Mouse (Mus musculus): ENCODE results near the gene Fcho2. TPM values are rescaled to one million over a fixed set of nuclear protein-coding genes. Genes with fewer than 3 reads are reported as not detected.

Gene Fcho2
- polyA plus RNA-seq, 1 experiment from 2014 or later: 24.7 TPM

- Histone ChIP-seq H3K4me2 (replicated peaks; ENCODE audit: low read depth) (no peak overlapping the region), H3K27me3 (replicated peaks; ENCODE audit: control insufficient read depth, insufficient read depth, low read length) (no peaks in the 10 kb centered on the region), H3K4me1 (replicated peaks; ENCODE audit: control insufficient read depth, insufficient read depth, low read length) (no peaks in the 10 kb centered on the region), H3K36me3 (ENCODE audit: control insufficient read depth, insufficient read depth) (peaks cover 24% of the 10 kb centered on the region), H3K27ac (ENCODE audit: low read depth, low read length) (no peak overlapping the region), H3K9me3 (ENCODE audit: control insufficient read depth) (no peaks in the 10 kb centered on the region), H3K4me3 (ENCODE audit: low read depth, low read length) (no peak overlapping the region), H3K9ac (ENCODE audit: low read depth, low read length) (no peak overlapping the region)
- WGBS: 100% methylated on average over 1 of the region's 1 CpGs
- ATAC-seq: no peak
- TF ChIP-seq CTCF (IDR thresholded peaks at IDR 0.05; ENCODE audit: low read depth): no peak
These were observed 22.4 kb downstream of the Fcho2 start for GRCm38 (mm10) chr13:98792864-98793263.

- Histone ChIP-seq H3K9ac (ENCODE audit: low read depth, low read length) (no peak overlapping the region), H3K4me3 (ENCODE audit: low read depth, low read length) (no peak overlapping the region), H3K36me3 (ENCODE audit: control insufficient read depth, insufficient read depth) (peaks cover 17% of the 10 kb centered on the region), H3K27me3 (replicated peaks; ENCODE audit: control insufficient read depth, insufficient read depth, low read length) (no peaks in the 10 kb centered on the region), H3K4me2 (replicated peaks; ENCODE audit: low read depth) (no peak overlapping the region), H3K4me1 (replicated peaks; ENCODE audit: control insufficient read depth, insufficient read depth, low read length) (no peaks in the 10 kb centered on the region), H3K9me3 (ENCODE audit: control insufficient read depth) (no peaks in the 10 kb centered on the region), H3K27ac (ENCODE audit: low read depth, low read length) (no peak overlapping the region)
- ATAC-seq: no peak
- TF ChIP-seq CTCF (IDR thresholded peaks at IDR 0.05; ENCODE audit: low read depth): no peak
- 97% methylated on average over 1 of the region's 1 CpGs for WGBS
These were observed 23.6 kb downstream of the Fcho2 start for GRCm38 (mm10) chr13:98791693-98792092.

- no peak for ATAC-seq
- Histone ChIP-seq H3K9ac (ENCODE audit: low read depth, low read length) (no peak overlapping the region), H3K9me3 (ENCODE audit: control insufficient read depth) (no peaks in the 10 kb centered on the region), H3K27me3 (replicated peaks; ENCODE audit: control insufficient read depth, insufficient read depth, low read length) (no peaks in the 10 kb centered on the region), H3K4me1 (replicated peaks; ENCODE audit: control insufficient read depth, insufficient read depth, low read length) (no peaks in the 10 kb centered on the region), H3K4me3 (ENCODE audit: low read depth, low read length) (no peak overlapping the region), H3K4me2 (replicated peaks; ENCODE audit: low read depth) (no peak overlapping the region), H3K36me3 (ENCODE audit: control insufficient read depth, insufficient read depth) (peaks cover 14% of the 10 kb centered on the region), H3K27ac (ENCODE audit: low read depth, low read length) (no peak overlapping the region)
- no peak for TF ChIP-seq CTCF (IDR thresholded peaks at IDR 0.05; ENCODE audit: low read depth)
- WGBS: 82% methylated on average over 5 of the region's 5 CpGs
These were observed 28.1 kb downstream of the Fcho2 start for GRCm38 (mm10) chr13:98786970-98787685.

- Histone ChIP-seq H3K4me3 (ENCODE audit: low read depth, low read length) (no peak overlapping the region), H3K9ac (ENCODE audit: low read depth, low read length) (no peak overlapping the region), H3K36me3 (ENCODE audit: control insufficient read depth, insufficient read depth) (peaks cover 31% of the 10 kb centered on the region), H3K27ac (ENCODE audit: low read depth, low read length) (no peak overlapping the region), H3K9me3 (ENCODE audit: control insufficient read depth) (no peaks in the 10 kb centered on the region), H3K27me3 (replicated peaks; ENCODE audit: control insufficient read depth, insufficient read depth, low read length) (no peaks in the 10 kb centered on the region), H3K4me1 (replicated peaks; ENCODE audit: control insufficient read depth, insufficient read depth, low read length) (no peaks in the 10 kb centered on the region), H3K4me2 (replicated peaks; ENCODE audit: low read depth) (no peak overlapping the region)
- ATAC-seq: no peak
- 86% methylated on average over 3 of the region's 3 CpGs for WGBS
- TF ChIP-seq CTCF (IDR thresholded peaks at IDR 0.05; ENCODE audit: low read depth): no peak
These were observed 37.3 kb downstream of the Fcho2 start for GRCm38 (mm10) chr13:98777959-98778358.

GRCm38 (mm10) chr13:98771484-98771883, 43.8 kb downstream of the Fcho2 start:
- Histone ChIP-seq H3K27me3 (replicated peaks; ENCODE audit: control insufficient read depth, insufficient read depth, low read length) (no peaks in the 10 kb centered on the region), H3K36me3 (ENCODE audit: control insufficient read depth, insufficient read depth) (peaks cover 21% of the 10 kb centered on the region), H3K4me1 (replicated peaks; ENCODE audit: control insufficient read depth, insufficient read depth, low read length) (no peaks in the 10 kb centered on the region), H3K4me3 (ENCODE audit: low read depth, low read length) (no peak overlapping the region), H3K4me2 (replicated peaks; ENCODE audit: low read depth) (no peak overlapping the region), H3K9ac (ENCODE audit: low read depth, low read length) (no peak overlapping the region), H3K27ac (ENCODE audit: low read depth, low read length) (no peak overlapping the region), H3K9me3 (ENCODE audit: control insufficient read depth) (no peaks in the 10 kb centered on the region)
- no peak for ATAC-seq
- 90% methylated on average over 2 of the region's 2 CpGs for WGBS
- TF ChIP-seq CTCF (IDR thresholded peaks at IDR 0.05; ENCODE audit: low read depth): no peak

GRCm38 (mm10) chr13:98768329-98768728, 46.9 kb downstream of the Fcho2 start:
- Histone ChIP-seq H3K27me3 (replicated peaks; ENCODE audit: control insufficient read depth, insufficient read depth, low read length) (no peaks in the 10 kb centered on the region), H3K36me3 (ENCODE audit: control insufficient read depth, insufficient read depth) (peaks cover 11% of the 10 kb centered on the region; the same call in 1 of the 2 replicates), H3K9me3 (ENCODE audit: control insufficient read depth) (no peaks in the 10 kb centered on the region), H3K27ac (ENCODE audit: low read depth, low read length) (no peak overlapping the region), H3K4me1 (replicated peaks; ENCODE audit: control insufficient read depth, insufficient read depth, low read length) (no peaks in the 10 kb centered on the region), H3K9ac (ENCODE audit: low read depth, low read length) (no peak overlapping the region), H3K4me2 (replicated peaks; ENCODE audit: low read depth) (no peak overlapping the region), H3K4me3 (ENCODE audit: low read depth, low read length) (no peak overlapping the region)
- TF ChIP-seq CTCF (IDR thresholded peaks at IDR 0.05; ENCODE audit: low read depth): no peak
- 32% methylated on average over 4 of the region's 4 CpGs for WGBS
- 0 out of 2 replicates have a peak, but pooled peaks have one; percentile 45 for ATAC-seq
